Mouse (Mus musculus): ENCODE results near the gene Gabpa.

GRCm38 (mm10) chr16:84879146-84879545, 44.4 kb downstream of the Gabpa start:
- TF ChIP-seq CTCF (IDR thresholded peaks at IDR 0.05; ENCODE audit: borderline replicate concordance, control insufficient read depth, extremely low read depth, insufficient read depth, low read length, poor library complexity) (peak; percentile 59; the same call in 1 of the 2 replicates), POLR2A (IDR thresholded peaks at IDR 0.05; ENCODE audit: control insufficient read depth, extremely low read depth, insufficient read depth, low read length, poor library complexity) (no peak)

All from thymus, adult 2 months (tissue).